Mouse (Mus musculus) limb, embryonic 14.5 days (tissue): ENCODE results near the gene Rufy2. TPM values are rescaled to one million over a fixed set of nuclear protein-coding genes. Genes with fewer than 3 reads are reported as not detected.

Experiments used
- ATAC-seq: fragments of 200-750 bp; cut with Nextera tagmentation; 2 replicates; pipeline ENCODE4 v1.8.0; 2017; ENCODE audit warnings: low read depth, moderate number of reproducible peaks, moderate TSS enrichment; ENCODE audit not compliant: low FRiP score
- DNase-seq: peaks from one replicate; pipeline ENCODE4 v3.0.0-alpha.2; 2015; ENCODE audit warnings: low spot score
- H3K27ac ChIP-seq: fragments of 300-500 bp; sonication (generic); replicated peaks from 2 replicates; pipeline ENCODE4 v1.5.1; 2014; ENCODE audit warnings: low read depth, mild to moderate bottlenecking, low read length, moderate library complexity, mixed read lengths
- H3K27me3 ChIP-seq: fragments of 300-500 bp; sonication (generic); 2 replicates; pipeline ENCODE4 v1.6.1; 2014; ENCODE audit warnings: low read length, mixed read lengths; ENCODE audit not compliant: control insufficient read depth, insufficient read depth
- H3K36me3 ChIP-seq: fragments of 300-500 bp; sonication (generic); 2 replicates; pipeline ENCODE4 v1.6.1; 2014; ENCODE audit warnings: mild to moderate bottlenecking, low read length, moderate library complexity, mixed read lengths; ENCODE audit not compliant: control insufficient read depth, insufficient read depth
- H3K4me1 ChIP-seq: fragments of 300-500 bp; sonication (generic); 2 replicates; pipeline ENCODE4 v1.6.1; 2014; ENCODE audit warnings: antibody characterized with exemption, low read length, mixed read lengths; ENCODE audit not compliant: control insufficient read depth, insufficient read depth
- H3K4me2 ChIP-seq: fragments of 300-500 bp; sonication (generic); replicated peaks from 2 replicates; pipeline ENCODE4 v1.6.1; 2014; ENCODE audit warnings: low read depth, mild to moderate bottlenecking, low read length, moderate library complexity; ENCODE audit not compliant: severe bottlenecking
- H3K4me3 ChIP-seq: fragments of 300-500 bp; sonication (generic); replicated peaks from 2 replicates; pipeline ENCODE4 v1.5.1; 2014; ENCODE audit warnings: low read length
- H3K9ac ChIP-seq: fragments of 300-500 bp; sonication (generic); 2 replicates; pipeline ENCODE4 v1.6.1; 2014; ENCODE audit warnings: mild to moderate bottlenecking, low read depth, low read length, moderate library complexity; ENCODE audit not compliant: severe bottlenecking
- H3K9me3 ChIP-seq: fragments of 300-500 bp; sonication (generic); 2 replicates; pipeline ENCODE4 v1.6.1; 2016; ENCODE audit warnings: low read length; ENCODE audit not compliant: control insufficient read depth
- POLR2A ChIP-seq: fragments of 200-500 bp; IDR thresholded peaks from 2 replicates; pipeline ENCODE4 v1.8.0; 2012; ENCODE audit warnings: inconsistent platforms, mild to moderate bottlenecking, moderate library complexity, borderline replicate concordance; ENCODE audit not compliant: insufficient read depth, insufficient read length; ENCODE audit errors: extremely low read depth
- WGBS: fragments of 180-500 bp; shearing (Covaris S2); extraction: QIAGEN DNeasy Blood & Tissue Kit; methylation state at CpG from one replicate; pipeline ENCODE4 v1.1.7; 2014; 5-methylcytosine and 5-hydroxymethylcytosine counted together
- polyA plus RNA-seq, 2 experiments: library from polyadenylated mRNA; depleted of rRNA in 1 of 2; stranded (reverse) in 1 of 2; unstranded in 1 of 2; fragments of >200 nt; fragmentation: Nextera tagmentation in 1 of 2; extraction: Ambion mirVana in 1 of 2; gene quantifications; 2 replicates each; pipeline versions ENCODE4 v1.2.1 to v1.2.3; 2012 to 2014

Rufy2 gene
- polyA plus RNA-seq, 2 experiments = 17.6 to 25.9 TPM

DNA sequence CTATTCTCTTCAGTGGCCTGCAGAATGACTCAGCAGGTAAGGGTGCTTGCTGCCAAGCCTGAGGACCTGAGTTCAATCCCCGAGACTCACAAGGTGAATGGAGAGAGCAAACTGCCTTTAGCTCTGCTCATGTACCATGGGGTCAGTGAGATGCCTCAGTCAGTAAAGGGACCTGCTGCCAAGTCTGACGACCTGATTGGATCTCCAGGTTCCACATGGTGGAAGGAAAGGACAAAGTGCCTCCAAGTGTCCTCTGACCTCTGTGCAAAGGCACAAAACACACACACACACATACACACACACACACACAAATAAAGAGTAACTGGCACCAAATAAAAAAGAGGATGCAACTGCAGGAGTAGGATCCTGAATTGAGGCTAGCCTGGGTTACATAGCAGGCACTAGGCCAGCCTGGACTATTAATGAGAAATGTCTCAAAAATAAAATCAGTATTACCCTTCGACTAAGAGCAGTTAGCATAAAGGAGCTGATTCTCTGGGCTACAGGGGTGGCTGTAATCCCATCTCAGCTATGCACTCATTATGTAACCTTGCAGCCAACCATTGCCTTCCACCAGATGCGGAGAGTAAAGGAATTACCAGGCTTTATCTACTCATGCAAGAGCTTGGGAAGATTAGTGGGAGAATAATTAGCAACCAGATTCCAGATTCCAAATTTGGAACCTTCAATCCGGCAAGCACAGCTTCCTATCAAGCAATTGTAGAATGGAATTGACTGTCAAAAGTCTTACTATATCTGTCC is 60.0 kb downstream of the Rufy2 start:
- Histone ChIP-seq H3K9ac (no peak overlapping the region), H3K27me3 (no peaks in the 10 kb centered on the region), H3K36me3 (no peaks in the 10 kb centered on the region), H3K9me3 (no peaks in the 10 kb centered on the region), H3K4me2 (no peak overlapping the region), H3K4me3 (no peak overlapping the region), H3K4me1 (no peaks in the 10 kb centered on the region), H3K27ac (no peak overlapping the region)
- DNase-seq (no peak), ATAC-seq (no peak)
- WGBS = 79% methylated on average over 5 of the region's 5 CpGs
- TF ChIP-seq POLR2A = no peak

DNA sequence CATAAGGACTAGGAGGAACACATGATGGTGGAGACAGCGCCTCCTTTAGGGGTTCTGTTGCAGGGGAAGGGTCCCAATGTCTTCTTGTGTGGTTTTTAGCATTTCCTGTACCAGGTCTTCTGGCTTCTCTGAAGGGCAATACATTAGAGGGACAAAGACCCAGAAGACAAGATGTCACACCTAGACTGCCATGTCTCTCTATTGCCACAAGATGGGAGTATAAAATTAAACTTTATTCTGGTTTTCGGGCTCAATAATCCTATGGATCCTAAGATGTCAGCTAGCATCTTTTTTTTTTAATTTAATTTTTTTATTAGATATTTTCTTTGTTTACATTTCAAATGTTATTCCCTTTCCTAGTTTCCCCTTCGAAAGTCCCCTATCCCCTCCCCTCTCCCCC is 63.1 kb downstream of the Rufy2 start:
- 57% methylated on average over 3 of the region's 3 CpGs for WGBS
- Histone ChIP-seq H3K9ac (no peak overlapping the region), H3K4me1 (no peaks in the 10 kb centered on the region), H3K27ac (no peak overlapping the region), H3K4me2 (no peak overlapping the region), H3K9me3 (no peaks in the 10 kb centered on the region), H3K4me3 (no peak overlapping the region), H3K27me3 (no peaks in the 10 kb centered on the region), H3K36me3 (no peaks in the 10 kb centered on the region)
- ATAC-seq (no peak), DNase-seq (no peak)
- no peak for TF ChIP-seq POLR2A

GRCm38 (mm10) chr10:63047751-63048150 is 67.7 kb downstream of the Rufy2 start:
- Histone ChIP-seq H3K27me3 (no peaks in the 10 kb centered on the region), H3K9ac (no peak overlapping the region), H3K27ac (no peak overlapping the region), H3K36me3 (no peaks in the 10 kb centered on the region), H3K4me1 (no peaks in the 10 kb centered on the region), H3K4me3 (no peak overlapping the region), H3K9me3 (no peaks in the 10 kb centered on the region), H3K4me2 (no peak overlapping the region)
- TF ChIP-seq POLR2A = no peak
- no peak for DNase-seq
- 86% methylated on average over 8 of the region's 8 CpGs for WGBS
- no peak for ATAC-seq

GRCm38 (mm10) chr10:63049106-63049505 is 69.1 kb downstream of the Rufy2 start:
- WGBS = 79% methylated on average over 2 of the region's 2 CpGs
- Histone ChIP-seq H3K27me3 (no peaks in the 10 kb centered on the region), H3K27ac (no peak overlapping the region), H3K36me3 (no peaks in the 10 kb centered on the region), H3K4me2 (no peak overlapping the region), H3K4me3 (no peak overlapping the region), H3K4me1 (no peaks in the 10 kb centered on the region), H3K9ac (no peak overlapping the region), H3K9me3 (no peaks in the 10 kb centered on the region)
- no peak for TF ChIP-seq POLR2A
- DNase-seq (no peak), ATAC-seq (no peak)

- H3K4me1 ChIP-seq = no peaks in the 10 kb centered on the region
- no peaks in the 10 kb centered on the region for H3K9me3 ChIP-seq
- WGBS = 71% methylated on average over 7 of the region's 7 CpGs
- ATAC-seq (no peak), DNase-seq (no peak)
- no peaks in the 10 kb centered on the region for H3K27me3 ChIP-seq
- no peak overlapping the region for H3K4me2 ChIP-seq
- H3K27ac ChIP-seq = no peak overlapping the region
- no peaks in the 10 kb centered on the region for H3K36me3 ChIP-seq
- no peak overlapping the region for H3K4me3 ChIP-seq
- no peak for TF ChIP-seq POLR2A
- no peak overlapping the region for H3K9ac ChIP-seq
Observed at GRCm38 (mm10) chr10:63051267-63051666, 71.2 kb downstream of the Rufy2 start.
